Mouse (Mus musculus) midbrain, embryonic 11.5 days (tissue): ENCODE results near the gene Gabbr2. TPM values are rescaled to one million over a fixed set of nuclear protein-coding genes. Genes with fewer than 3 reads are reported as not detected.

Source experiments
- ATAC-seq: fragments of 200-750 bp; cut with Nextera tagmentation; 2 replicates; pipeline ENCODE4 v1.8.0; 2017; ENCODE audit warnings: moderate TSS enrichment, moderate library complexity; ENCODE audit not compliant: low FRiP score
- DNase-seq: peaks from one replicate; pipeline ENCODE4 v3.0.0; 2015; ENCODE audit warnings: low spot score; ENCODE audit errors: missing footprints
- H3K27ac ChIP-seq: fragments of 300-500 bp; sonication (generic); 2 replicates; pipeline ENCODE4 v1.5.1; 2014; ENCODE audit warnings: low read depth, low read length
- H3K27me3 ChIP-seq: fragments of 300-500 bp; sonication (generic); 2 replicates; pipeline ENCODE4 v1.6.1; 2014; ENCODE audit warnings: mild to moderate bottlenecking, low read length, moderate library complexity, mixed read lengths; ENCODE audit not compliant: control insufficient read depth, insufficient read depth
- H3K36me3 ChIP-seq: fragments of 300-500 bp; sonication (generic); 2 replicates; pipeline ENCODE4 v1.6.1; 2014; ENCODE audit warnings: mild to moderate bottlenecking, low read length, moderate library complexity, mixed read lengths; ENCODE audit not compliant: control insufficient read depth, insufficient read depth
- H3K4me1 ChIP-seq: fragments of 300-500 bp; sonication (generic); 2 replicates; pipeline ENCODE4 v1.6.1; 2014; ENCODE audit warnings: low read length; ENCODE audit not compliant: control insufficient read depth, insufficient read depth
- H3K4me2 ChIP-seq: fragments of 300-500 bp; sonication (generic); 2 replicates; pipeline ENCODE4 v1.6.1; 2014; ENCODE audit warnings: mild to moderate bottlenecking, moderate library complexity
- H3K4me3 ChIP-seq: fragments of 300-500 bp; sonication (generic); 2 replicates; pipeline ENCODE4 v1.5.1; 2014; ENCODE audit warnings: low read depth, low read length
- H3K9ac ChIP-seq: fragments of 300-500 bp; sonication (generic); 2 replicates; pipeline ENCODE4 v1.6.1; 2014; ENCODE audit warnings: low read length
- H3K9me3 ChIP-seq: fragments of 300-500 bp; sonication (generic); 2 replicates; pipeline ENCODE4 v1.6.1; 2016; ENCODE audit warnings: low read length; ENCODE audit not compliant: control insufficient read depth
- WGBS: fragments of 180-500 bp; shearing (Covaris S2); extraction: QIAGEN DNeasy Blood & Tissue Kit; methylation state at CpG from one replicate; pipeline ENCODE4 v1.1.7; 2014; 5-methylcytosine and 5-hydroxymethylcytosine counted together
- polyA plus RNA-seq: library from polyadenylated mRNA; unstranded; fragments of >200 nt; fragmentation: Nextera tagmentation; extraction: Ambion mirVana; gene quantifications from 2 replicates; pipeline ENCODE4 v1.2.1, GENCODE M21; 2014

Gabbr2 gene
- polyA plus RNA-seq, 1 experiment from 2014 or later: 0.38 TPM

DNA sequence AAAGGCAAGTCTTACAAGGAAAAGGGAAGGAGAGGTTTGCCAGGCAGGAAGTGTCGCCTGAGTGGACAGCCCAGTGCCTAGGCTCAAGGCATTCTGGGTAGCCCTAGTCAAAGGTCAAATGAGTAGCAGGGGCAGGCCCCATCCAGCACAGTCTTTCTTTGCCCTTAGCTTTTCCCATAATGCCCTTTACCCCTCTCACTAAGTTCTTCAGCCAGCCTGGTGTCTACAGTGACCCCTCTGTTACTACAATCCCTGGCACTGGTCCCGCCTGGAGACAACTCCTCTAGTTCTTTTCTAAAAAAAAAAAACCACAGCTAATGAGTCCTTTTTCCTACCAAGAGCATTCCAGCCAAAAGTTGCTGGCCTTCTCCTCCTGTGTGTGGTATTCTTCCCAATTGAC, 122.3 kb downstream of the Gabbr2 start:
- Histone ChIP-seq H3K4me3 (no peak overlapping the region), H3K27ac (no peak overlapping the region), H3K9me3 (no peaks in the 10 kb centered on the region), H3K4me2 (no peak overlapping the region), H3K9ac (no peak overlapping the region), H3K27me3 (no peaks in the 10 kb centered on the region), H3K4me1 (no peaks in the 10 kb centered on the region), H3K36me3 (no peaks in the 10 kb centered on the region)
- DNase-seq (no peak), ATAC-seq (no peak)
- 87% methylated on average over 2 of the region's 2 CpGs for WGBS

DNA sequence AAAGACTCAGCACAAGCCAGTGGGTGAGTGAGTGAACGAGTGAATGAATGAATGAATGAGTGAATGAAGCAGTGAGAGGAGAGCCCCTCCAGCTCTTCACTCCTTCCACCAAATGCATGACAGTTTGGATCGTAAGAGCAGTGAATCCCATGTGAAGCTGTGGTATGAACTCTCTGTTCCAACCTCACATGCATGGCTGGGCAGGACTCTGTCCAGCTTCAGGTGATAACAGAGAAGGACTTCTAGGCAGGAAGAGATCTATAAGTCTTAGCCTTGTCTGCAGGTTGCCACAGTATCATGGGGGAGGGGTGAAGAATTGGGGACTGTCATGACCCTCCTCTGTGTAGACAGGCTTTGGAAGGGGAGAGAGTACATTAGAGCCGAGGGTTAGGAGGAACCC, 122.8 kb downstream of the Gabbr2 start:
- no peaks in the 10 kb centered on the region for H3K9me3 ChIP-seq
- H3K27ac ChIP-seq: no peak overlapping the region
- no peaks in the 10 kb centered on the region for H3K36me3 ChIP-seq
- no peak overlapping the region for H3K9ac ChIP-seq
- no peak overlapping the region for H3K4me3 ChIP-seq
- H3K4me2 ChIP-seq: no peak overlapping the region
- H3K27me3 ChIP-seq: no peaks in the 10 kb centered on the region
- H3K4me1 ChIP-seq: no peaks in the 10 kb centered on the region
- WGBS: 84% methylated on average over 3 of the region's 3 CpGs
- ATAC-seq: no peak
- no peak for DNase-seq

DNA sequence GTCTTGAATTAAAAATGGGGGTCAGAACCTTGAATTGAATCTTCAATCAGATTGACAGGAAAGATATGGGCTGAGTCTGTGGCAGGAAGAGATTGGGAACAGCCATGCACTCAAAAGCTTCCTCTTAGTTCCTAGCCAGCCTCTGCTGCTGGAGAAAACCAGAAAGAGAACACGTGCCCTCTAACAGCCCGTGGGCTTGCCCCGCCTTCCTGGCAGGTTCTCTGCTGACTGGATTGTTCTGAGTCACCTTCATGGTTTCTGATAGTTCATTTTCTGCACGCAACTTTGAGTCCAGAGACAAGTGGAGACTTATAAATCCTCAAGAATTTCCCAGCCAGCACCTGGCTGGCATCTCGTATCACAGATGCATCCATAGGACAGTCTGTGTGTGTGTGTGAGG, 123.5 kb downstream of the Gabbr2 start:
- Histone ChIP-seq H3K9ac (no peak overlapping the region), H3K27me3 (no peaks in the 10 kb centered on the region), H3K36me3 (no peaks in the 10 kb centered on the region), H3K27ac (no peak overlapping the region), H3K9me3 (no peaks in the 10 kb centered on the region), H3K4me1 (no peaks in the 10 kb centered on the region), H3K4me3 (no peak overlapping the region), H3K4me2 (no peak overlapping the region)
- ATAC-seq (no peak), DNase-seq (no peak)
- 87% methylated on average over 5 of the region's 5 CpGs for WGBS

DNA sequence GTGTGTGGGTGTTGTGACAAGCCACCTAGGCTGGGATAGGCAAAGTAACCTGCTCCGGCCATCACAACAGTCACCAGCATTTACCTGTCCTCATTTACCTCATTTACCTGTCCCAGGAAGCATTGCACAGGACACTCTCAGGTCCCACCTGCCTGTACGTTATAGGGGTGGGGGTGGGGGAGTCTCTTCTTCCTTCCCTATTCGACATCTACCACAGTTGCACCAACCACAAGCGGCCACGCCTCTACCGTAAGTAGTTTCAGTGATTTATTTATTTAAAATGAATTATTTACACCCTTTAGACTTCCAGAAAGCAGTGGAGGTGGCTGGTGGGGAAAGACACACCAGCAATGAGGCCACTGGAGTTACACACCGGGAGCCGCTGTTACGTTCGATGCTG, 123.9 kb downstream of the Gabbr2 start:
- WGBS: 93% methylated on average over 10 of the region's 10 CpGs
- no peak overlapping the region for H3K4me3 ChIP-seq
- H3K9me3 ChIP-seq: no peaks in the 10 kb centered on the region
- DNase-seq (no peak), ATAC-seq (no peak)
- no peaks in the 10 kb centered on the region for H3K36me3 ChIP-seq
- no peak overlapping the region for H3K27ac ChIP-seq
- H3K4me1 ChIP-seq: no peaks in the 10 kb centered on the region
- no peak overlapping the region for H3K9ac ChIP-seq
- no peaks in the 10 kb centered on the region for H3K27me3 ChIP-seq
- no peak overlapping the region for H3K4me2 ChIP-seq

DNA sequence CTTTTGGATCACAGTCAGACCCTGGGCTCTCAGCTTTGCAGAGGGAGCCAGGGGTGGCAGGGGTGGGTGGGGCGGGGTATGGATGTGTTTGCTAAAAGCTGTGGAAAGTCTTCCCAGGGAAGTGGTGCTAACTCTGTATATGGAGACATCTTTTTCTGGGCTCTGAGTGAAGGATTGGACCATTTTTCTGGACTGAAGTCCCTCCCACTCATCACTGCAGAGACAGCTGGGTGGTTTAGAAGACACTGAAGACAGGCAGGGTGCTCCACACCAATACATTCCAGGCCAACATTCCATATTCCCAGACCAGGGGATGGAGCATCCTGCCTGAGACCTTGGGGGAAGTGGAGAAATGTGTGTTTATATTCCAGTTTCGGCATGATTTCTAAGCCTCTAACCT, 125.6 kb downstream of the Gabbr2 start:
- Histone ChIP-seq H3K27me3 (no peaks in the 10 kb centered on the region), H3K4me3 (no peak overlapping the region), H3K9me3 (no peaks in the 10 kb centered on the region), H3K4me2 (no peak overlapping the region), H3K9ac (no peak overlapping the region), H3K4me1 (no peaks in the 10 kb centered on the region), H3K27ac (no peak overlapping the region), H3K36me3 (no peaks in the 10 kb centered on the region)
- no peak for DNase-seq
- no peak for ATAC-seq
- WGBS: 92% methylated on average over 2 of the region's 2 CpGs

DNA sequence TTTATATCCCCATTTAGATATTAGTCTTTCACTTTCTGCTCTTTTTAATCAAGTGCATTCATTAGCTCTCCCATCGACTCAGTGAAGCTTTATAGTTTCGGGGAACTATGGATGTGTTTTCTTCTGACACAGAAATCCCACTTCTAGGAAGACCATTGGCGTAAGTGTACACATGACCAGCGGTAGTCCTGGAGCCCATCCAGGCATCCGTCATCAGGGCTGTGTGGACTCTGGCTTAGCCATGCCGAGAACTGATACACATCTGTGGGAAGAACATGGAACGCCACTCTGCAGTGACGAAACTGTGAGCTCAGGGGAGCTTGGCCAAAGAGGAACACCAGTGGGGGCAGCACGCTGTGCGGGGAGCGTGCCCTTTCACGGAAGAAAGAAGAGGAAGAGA, 128.0 kb downstream of the Gabbr2 start:
- Histone ChIP-seq H3K9ac (no peak overlapping the region), H3K4me1 (no peaks in the 10 kb centered on the region; the same call in 1 of the 2 replicates), H3K36me3 (no peaks in the 10 kb centered on the region), H3K9me3 (no peaks in the 10 kb centered on the region), H3K27ac (no peak overlapping the region), H3K4me3 (no peak overlapping the region), H3K4me2 (no peak overlapping the region), H3K27me3 (no peaks in the 10 kb centered on the region)
- ATAC-seq: peak; percentile 55; the same call in 1 of the 2 replicates
- DNase-seq: no peak
- 71% methylated on average over 12 of the region's 12 CpGs for WGBS

DNA sequence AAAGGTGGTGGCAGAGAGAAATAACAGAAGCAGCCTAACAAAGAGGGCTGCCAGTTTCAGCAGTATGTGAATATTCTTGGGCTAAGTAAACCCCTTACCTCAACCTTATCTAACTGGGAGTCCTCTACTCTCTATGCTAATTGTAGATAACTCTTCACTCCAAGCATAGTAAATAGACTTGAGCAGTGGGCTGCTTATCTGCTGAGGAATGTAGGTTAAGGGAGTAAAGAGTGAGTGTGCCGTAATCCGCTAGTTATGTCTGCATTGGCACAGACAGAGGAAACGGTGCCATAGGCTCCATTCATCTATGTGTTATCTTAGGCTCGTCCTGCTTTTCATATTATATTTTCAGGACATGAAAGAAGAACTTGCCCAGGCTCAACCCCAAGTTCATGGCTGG, 129.0 kb downstream of the Gabbr2 start:
- WGBS: 90% methylated on average over 4 of the region's 4 CpGs
- no peaks in the 10 kb centered on the region for H3K9me3 ChIP-seq
- DNase-seq: no peak
- ATAC-seq: no peak
- no peaks in the 10 kb centered on the region for H3K27me3 ChIP-seq
- H3K4me2 ChIP-seq: no peak overlapping the region
- no peaks in the 10 kb centered on the region; the same call in 1 of the 2 replicates for H3K4me1 ChIP-seq
- H3K9ac ChIP-seq: no peak overlapping the region
- no peaks in the 10 kb centered on the region for H3K36me3 ChIP-seq
- no peak overlapping the region for H3K27ac ChIP-seq
- H3K4me3 ChIP-seq: no peak overlapping the region

DNA sequence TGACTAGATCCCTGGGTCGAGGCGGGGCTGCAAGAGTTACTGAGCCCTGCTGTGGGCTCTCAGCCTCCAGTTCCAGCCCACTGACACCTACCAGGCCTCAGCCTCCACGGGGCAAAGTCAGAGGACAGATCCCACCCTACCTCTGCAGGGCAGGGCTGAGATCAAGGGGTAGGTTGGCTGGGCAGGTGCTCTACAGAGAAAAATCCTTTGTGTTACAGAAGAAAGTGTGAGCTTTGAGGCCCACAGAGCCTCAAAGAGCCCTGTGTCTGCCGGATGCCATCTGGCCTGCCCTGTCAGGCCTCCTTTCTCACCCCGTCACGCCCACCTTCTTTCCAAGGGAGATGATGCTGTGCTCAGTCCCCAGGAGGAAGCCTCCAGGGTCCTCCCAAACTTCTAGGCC, 131.1 kb downstream of the Gabbr2 start:
- DNase-seq (no peak), ATAC-seq (no peak)
- Histone ChIP-seq H3K27ac (no peak overlapping the region), H3K9me3 (no peaks in the 10 kb centered on the region), H3K27me3 (no peaks in the 10 kb centered on the region), H3K4me3 (no peak overlapping the region), H3K36me3 (no peaks in the 10 kb centered on the region), H3K9ac (no peak overlapping the region), H3K4me1 (no peaks in the 10 kb centered on the region; the same call in 1 of the 2 replicates), H3K4me2 (no peak overlapping the region)
- WGBS: 85% methylated on average over 6 of the region's 6 CpGs

DNA sequence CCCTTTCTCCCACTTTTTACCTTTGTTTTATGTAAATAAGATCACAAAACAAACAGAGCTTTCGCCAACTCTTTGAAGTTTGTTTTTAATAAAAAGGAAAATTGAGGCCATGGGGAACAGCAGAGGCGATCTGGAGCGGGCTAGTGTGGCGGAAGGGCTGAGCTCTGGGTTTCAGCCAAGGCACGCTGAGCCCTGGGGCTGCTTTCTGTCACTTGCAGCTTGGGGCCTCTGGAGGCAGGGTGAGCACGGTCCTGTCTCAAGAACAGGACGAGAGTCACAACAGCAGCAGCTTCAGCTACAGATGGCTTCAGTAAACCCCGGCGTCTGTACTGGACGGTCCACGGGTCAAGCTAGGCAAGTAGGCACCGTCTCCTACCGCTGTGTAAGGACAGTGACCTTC, 132.8 kb downstream of the Gabbr2 start:
- DNase-seq (peak; percentile 85), ATAC-seq (peak; percentile 77)
- H3K36me3 ChIP-seq: no peaks in the 10 kb centered on the region

DNA sequence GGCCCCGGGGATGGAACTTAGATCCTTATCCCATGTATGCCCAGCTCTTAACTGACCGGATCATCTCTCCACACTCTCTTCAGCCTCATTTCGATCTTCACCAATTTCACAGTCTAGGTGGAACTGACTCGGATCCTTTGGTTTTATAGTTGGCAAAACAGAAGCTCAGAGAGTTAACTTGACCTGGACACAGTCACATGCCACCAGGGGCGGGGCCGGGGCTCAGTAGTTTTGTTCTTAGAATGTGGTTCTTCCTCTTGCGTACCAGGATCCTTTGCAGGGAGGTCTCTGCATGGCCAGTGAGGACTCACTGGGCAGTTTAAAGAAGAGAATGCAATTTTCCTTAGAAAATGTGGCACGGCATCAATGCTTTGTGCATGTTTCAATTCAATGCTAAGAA, 135.5 kb downstream of the Gabbr2 start:
- Histone ChIP-seq H3K4me1 (no peaks in the 10 kb centered on the region; the same call in 1 of the 2 replicates), H3K9ac (no peak overlapping the region), H3K27ac (no peak overlapping the region), H3K36me3 (no peaks in the 10 kb centered on the region), H3K4me3 (no peak overlapping the region), H3K27me3 (no peaks in the 10 kb centered on the region), H3K4me2 (no peak overlapping the region), H3K9me3 (no peaks in the 10 kb centered on the region)
- ATAC-seq (no peak), DNase-seq (no peak)
- 91% methylated on average over 8 of the region's 8 CpGs for WGBS

More for the DNA sequence above, 132.8 kb downstream of the Gabbr2 start:
- H3K9me3 ChIP-seq: no peaks in the 10 kb centered on the region
- no peaks in the 10 kb centered on the region for H3K27me3 ChIP-seq
- no peak overlapping the region for H3K27ac ChIP-seq
- no peak overlapping the region for H3K4me3 ChIP-seq
- H3K4me2 ChIP-seq: no peak overlapping the region
- WGBS: 25% methylated on average over 13 of the region's 13 CpGs
- H3K9ac ChIP-seq: no peak overlapping the region
- H3K4me1 ChIP-seq: no peaks in the 10 kb centered on the region; the same call in 1 of the 2 replicates
